Mouse (Mus musculus) C2C12 (cell line): ENCODE data around the gene Nfix.

Source experiments
- CEBPB ChIP-seq: IDR thresholded peaks from one replicate; pipeline ENCODE4 v1.6.1; 2011; ENCODE audit warnings: low read depth, mild to moderate bottlenecking, control low read depth, moderate library complexity
- CTCF ChIP-seq: IDR thresholded peaks from one replicate; pipeline ENCODE4 v1.5.1; 2011; ENCODE audit not compliant: control insufficient read depth, insufficient read depth, insufficient read length
- MAX ChIP-seq: IDR thresholded peaks from one replicate; pipeline ENCODE4 v1.6.1; 2011; ENCODE audit warnings: mild to moderate bottlenecking, control low read depth
- MYOD1 ChIP-seq: IDR thresholded peaks from one replicate; pipeline ENCODE4 v1.6.1; 2011; ENCODE audit warnings: low read depth; ENCODE audit not compliant: control insufficient read depth, insufficient read length
- MYOG ChIP-seq: IDR thresholded peaks from one replicate; pipeline ENCODE4 v1.6.1; 2011; ENCODE audit not compliant: control insufficient read depth, insufficient read length; ENCODE audit errors: extremely low read depth
- USF1 ChIP-seq: IDR thresholded peaks from one replicate; pipeline ENCODE4 v1.6.1; 2011; ENCODE audit warnings: low read depth, mild to moderate bottlenecking, control low read depth, moderate library complexity

DNA sequence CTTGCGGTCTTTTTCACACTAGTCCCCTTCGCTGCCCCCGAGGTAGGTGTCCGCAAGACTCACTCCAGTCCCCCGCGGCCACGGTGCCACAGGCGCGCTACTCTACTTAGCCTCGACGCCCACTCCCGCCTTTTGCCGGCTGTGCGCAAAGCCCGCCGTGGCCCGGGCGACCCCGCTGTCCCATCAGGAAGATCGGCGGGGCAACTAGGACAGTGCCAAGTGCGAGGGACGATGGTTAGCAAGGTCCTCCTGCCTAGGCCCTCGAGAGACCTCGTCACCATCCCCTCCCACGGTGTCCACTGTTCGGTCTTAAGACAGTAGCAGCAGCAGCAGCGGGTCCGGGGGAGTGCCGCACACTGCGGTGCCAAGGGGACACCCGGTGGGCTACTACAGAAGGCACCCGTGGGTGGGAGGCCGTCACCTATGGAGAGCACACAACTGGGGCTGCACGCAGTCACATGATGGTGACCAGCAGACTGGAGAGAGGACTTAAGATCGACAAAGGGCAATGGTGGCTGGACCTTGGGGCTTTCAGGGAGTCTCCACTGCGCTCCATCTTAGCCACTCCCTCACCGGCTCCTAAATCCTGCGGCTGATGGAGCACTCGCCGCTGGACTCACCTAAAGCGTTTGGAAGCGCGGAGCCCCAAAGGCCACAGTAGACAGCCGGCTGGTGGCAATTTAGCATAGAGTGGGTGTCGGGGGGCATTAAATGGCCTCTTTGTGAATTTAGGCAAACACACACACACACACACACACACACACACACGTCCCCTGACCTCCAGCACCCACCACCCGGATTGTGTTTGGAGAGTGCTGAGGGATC lies 15.3 kb downstream of the Nfix start:
- TF ChIP-seq CTCF (no peak), MYOG (no peak), CEBPB (no peak), MAX (no peak), MYOD1 (no peak), USF1 (no peak)
